Mouse (Mus musculus): ENCODE measurements around the gene Bdh2. TPM values are rescaled to one million over a fixed set of nuclear protein-coding genes. Genes with fewer than 3 reads are reported as not detected.

The Bdh2 gene
- 8.4 and 18.7 TPM in 2 replicates for polyA plus RNA-seq (2015; fragmentation: Nextera tagmentation; extraction: Ambion mirVana)

GRCm38 (mm10) chr3:135280669-135281415, at the start of gene Bdh2:
Gene Bdh2, plus strand, starts transcription at chr3:135281221.

GRCm38 (mm10) chr3:135307411-135308259, 26.6 kb downstream of the Bdh2 start, which contains the start of gene Slc9b2:
Gene Slc9b2, plus strand, starts transcription at chr3:135307700.

GRCm38 (mm10) chr3:135347739-135348264, 66.8 kb downstream of the Bdh2 start, which contains the start of gene Slc9b1:
Gene Slc9b1, plus strand, starts transcription at chr3:135348029.

Other genes with a start within 250 kb of the Bdh2 start
- gene Cenpe, start 68.7 kb upstream of the Bdh2 start, polyA plus RNA-seq (2015; fragmentation: Nextera tagmentation; extraction: Ambion mirVana): 4.7 and 5.9 TPM in 2 replicates
- 1.4 and 4.2 TPM in 2 replicates for gene Slc9b2, start 26.5 kb downstream of the Bdh2 start, polyA plus RNA-seq (2015; fragmentation: Nextera tagmentation; extraction: Ambion mirVana)
- 0.08 and 0.90 TPM in 2 replicates for gene Slc9b1, start 66.8 kb downstream of the Bdh2 start, polyA plus RNA-seq (2015; fragmentation: Nextera tagmentation; extraction: Ambion mirVana)
- 31.1 and 31.4 TPM in 2 replicates for gene Cisd2, start 142.7 kb downstream of the Bdh2 start, polyA plus RNA-seq (2015; fragmentation: Nextera tagmentation; extraction: Ambion mirVana)
- 329 and 419 TPM in 2 replicates for gene Ube2d3, start 156.9 kb downstream of the Bdh2 start, polyA plus RNA-seq (2015; fragmentation: Nextera tagmentation; extraction: Ambion mirVana)
- gene Manba, start 204.4 kb downstream of the Bdh2 start, polyA plus RNA-seq (2015; fragmentation: Nextera tagmentation; extraction: Ambion mirVana): 8.3 and 18.6 TPM in 2 replicates

Measured in adrenal gland, postnatal 0 days (tissue).